Mouse (Mus musculus): ENCODE data around the gene Kmt2a. TPM values are rescaled to one million over a fixed set of nuclear protein-coding genes. Genes with fewer than 3 reads are reported as not detected.

Gene Kmt2a
- polyA plus RNA-seq, 1 experiment: 31.3 TPM

GRCm38 (mm10) chr9:44911365-44911764 lies 30.3 kb upstream of the Kmt2a start:
- Histone ChIP-seq H3K27me3 (ENCODE audit: control insufficient read depth, insufficient read depth, low read length) (no peaks in the 10 kb centered on the region), H3K27ac (ENCODE audit: insufficient read depth, low read length) (no peak overlapping the region), H3K4me3 (replicated peaks; ENCODE audit: insufficient read depth, low read depth, low read length) (no peak overlapping the region), H3K4me1 (ENCODE audit: control insufficient read depth, insufficient read depth, low read length) (peaks cover 10% of the 10 kb centered on the region)
- TF ChIP-seq CTCF (IDR thresholded peaks at IDR 0.05; ENCODE audit: borderline replicate concordance, insufficient read depth, low read depth, low read length) (no peak), POLR2A (IDR thresholded peaks at IDR 0.05; ENCODE audit: borderline replicate concordance, insufficient read depth, low read length) (no peak)
- WGBS: 90% methylated on average over 4 of the region's 4 CpGs
- DNase-seq: no peak

- peaks cover 31% of the 10 kb centered on the region for H3K4me1 ChIP-seq (ENCODE audit: control insufficient read depth, insufficient read depth, low read length)
- peak overlapping the region; percentile 89 for H3K27ac ChIP-seq (ENCODE audit: insufficient read depth, low read length)
- TF ChIP-seq CTCF (IDR thresholded peaks at IDR 0.05; ENCODE audit: borderline replicate concordance, insufficient read depth, low read depth, low read length) (no peak), POLR2A (IDR thresholded peaks at IDR 0.05; ENCODE audit: borderline replicate concordance, insufficient read depth, low read length) (no peak)
- H3K4me3 ChIP-seq (replicated peaks; ENCODE audit: insufficient read depth, low read depth, low read length): no peak overlapping the region
- H3K27me3 ChIP-seq (ENCODE audit: control insufficient read depth, insufficient read depth, low read length): no peaks in the 10 kb centered on the region
- WGBS: 16% methylated on average over 4 of the region's 4 CpGs
- DNase-seq: peak; percentile 65 to 80
These were observed 24.5 kb upstream of the Kmt2a start for GRCm38 (mm10) chr9:44905620-44906019.

- TF ChIP-seq POLR2A (IDR thresholded peaks at IDR 0.05; ENCODE audit: borderline replicate concordance, insufficient read depth, low read length) (peak; percentile 44; the same call in 1 of the 2 replicates), CTCF (IDR thresholded peaks at IDR 0.05; ENCODE audit: borderline replicate concordance, insufficient read depth, low read depth, low read length) (no peak)
- Histone ChIP-seq H3K27me3 (ENCODE audit: control insufficient read depth, insufficient read depth, low read length) (no peaks in the 10 kb centered on the region), H3K4me1 (ENCODE audit: control insufficient read depth, insufficient read depth, low read length) (peaks cover 31% of the 10 kb centered on the region), H3K27ac (ENCODE audit: insufficient read depth, low read length) (peak overlapping the region; percentile 89), H3K4me3 (replicated peaks; ENCODE audit: insufficient read depth, low read depth, low read length) (no peak overlapping the region)
- DNase-seq: peak; percentile 86 to 93
- WGBS: 9% methylated on average over 5 of the region's 5 CpGs
These were observed 23.9 kb upstream of the Kmt2a start for GRCm38 (mm10) chr9:44904964-44905363.

GRCm38 (mm10) chr9:44903856-44904255 lies 22.8 kb upstream of the Kmt2a start:
- H3K4me1 ChIP-seq (ENCODE audit: control insufficient read depth, insufficient read depth, low read length): peaks cover 31% of the 10 kb centered on the region
- H3K4me3 ChIP-seq (replicated peaks; ENCODE audit: insufficient read depth, low read depth, low read length): no peak overlapping the region
- DNase-seq: no peak
- no peaks in the 10 kb centered on the region for H3K27me3 ChIP-seq (ENCODE audit: control insufficient read depth, insufficient read depth, low read length)
- TF ChIP-seq POLR2A (IDR thresholded peaks at IDR 0.05; ENCODE audit: borderline replicate concordance, insufficient read depth, low read length): no peak
- TF ChIP-seq CTCF (IDR thresholded peaks at IDR 0.05; ENCODE audit: borderline replicate concordance, insufficient read depth, low read depth, low read length): no peak
- 77% methylated on average over 4 of the region's 4 CpGs for WGBS
- peak overlapping the region; percentile 89; the same call in 1 of the 2 replicates for H3K27ac ChIP-seq (ENCODE audit: insufficient read depth, low read length)

GRCm38 (mm10) chr9:44900402-44900801 lies 19.3 kb upstream of the Kmt2a start:
- DNase-seq: no peak
- 63% methylated on average over 4 of the region's 4 CpGs for WGBS

GRCm38 (mm10) chr9:44899716-44900115 lies 18.6 kb upstream of the Kmt2a start:
- WGBS: 69% methylated on average over 3 of the region's 3 CpGs
- no peak for DNase-seq
- no peak for TF ChIP-seq CTCF (IDR thresholded peaks at IDR 0.05; ENCODE audit: borderline replicate concordance, insufficient read depth, low read depth, low read length)
- Histone ChIP-seq H3K27ac (ENCODE audit: insufficient read depth, low read length) (no peak overlapping the region), H3K4me3 (replicated peaks; ENCODE audit: insufficient read depth, low read depth, low read length) (no peak overlapping the region), H3K4me1 (ENCODE audit: control insufficient read depth, insufficient read depth, low read length) (peaks cover 17% of the 10 kb centered on the region), H3K27me3 (ENCODE audit: control insufficient read depth, insufficient read depth, low read length) (no peaks in the 10 kb centered on the region)

More at GRCm38 (mm10) chr9:44900402-44900801, 19.3 kb upstream of the Kmt2a start:
- Histone ChIP-seq H3K27me3 (ENCODE audit: control insufficient read depth, insufficient read depth, low read length) (no peaks in the 10 kb centered on the region), H3K4me1 (ENCODE audit: control insufficient read depth, insufficient read depth, low read length) (peaks cover 17% of the 10 kb centered on the region), H3K27ac (ENCODE audit: insufficient read depth, low read length) (no peak overlapping the region), H3K4me3 (replicated peaks; ENCODE audit: insufficient read depth, low read depth, low read length) (no peak overlapping the region)
- TF ChIP-seq CTCF (IDR thresholded peaks at IDR 0.05; ENCODE audit: borderline replicate concordance, insufficient read depth, low read depth, low read length): peak; percentile 37; the same call in 1 of the 2 replicates
- no peak for TF ChIP-seq POLR2A (IDR thresholded peaks at IDR 0.05; ENCODE audit: borderline replicate concordance, insufficient read depth, low read length)

GRCm38 (mm10) chr9:44897024-44897423 lies 15.9 kb upstream of the Kmt2a start:
- Histone ChIP-seq H3K4me1 (ENCODE audit: control insufficient read depth, insufficient read depth, low read length) (peaks cover 4% of the 10 kb centered on the region; the same call in 1 of the 2 replicates), H3K4me3 (replicated peaks; ENCODE audit: insufficient read depth, low read depth, low read length) (no peak overlapping the region), H3K27ac (ENCODE audit: insufficient read depth, low read length) (no peak overlapping the region), H3K27me3 (ENCODE audit: control insufficient read depth, insufficient read depth, low read length) (no peaks in the 10 kb centered on the region)
- 61% methylated on average over 4 of the region's 4 CpGs for WGBS
- TF ChIP-seq CTCF (IDR thresholded peaks at IDR 0.05; ENCODE audit: borderline replicate concordance, insufficient read depth, low read depth, low read length) (no peak), POLR2A (IDR thresholded peaks at IDR 0.05; ENCODE audit: borderline replicate concordance, insufficient read depth, low read length) (no peak)
- DNase-seq: no peak

- WGBS: 77% methylated on average over 3 of the region's 3 CpGs
- Histone ChIP-seq H3K4me3 (replicated peaks; ENCODE audit: insufficient read depth, low read depth, low read length) (no peak overlapping the region), H3K27ac (ENCODE audit: insufficient read depth, low read length) (no peak overlapping the region), H3K27me3 (ENCODE audit: control insufficient read depth, insufficient read depth, low read length) (no peaks in the 10 kb centered on the region), H3K4me1 (ENCODE audit: control insufficient read depth, insufficient read depth, low read length) (peaks cover 2% of the 10 kb centered on the region; the same call in 1 of the 2 replicates)
- no peak for TF ChIP-seq POLR2A (IDR thresholded peaks at IDR 0.05; ENCODE audit: borderline replicate concordance, insufficient read depth, low read length)
- TF ChIP-seq CTCF (IDR thresholded peaks at IDR 0.05; ENCODE audit: borderline replicate concordance, insufficient read depth, low read depth, low read length): no peak
- no peak for DNase-seq
These were observed 11.6 kb upstream of the Kmt2a start for GRCm38 (mm10) chr9:44892664-44893063.

Data from cerebellum, adult 2 months (tissue).